Mouse (Mus musculus) gastrocnemius, postnatal 14 days (tissue): Measurements from ENCODE around the gene Defa25. TPM values are rescaled to one million over a fixed set of nuclear protein-coding genes. Genes with fewer than 3 reads are reported as not detected.
"Not testable (repeated sequence)": the region's sequence is repeated elsewhere in the genome, so short reads cannot be mapped to it uniquely, and the experiment has no call there.

Experiments used
- DNase-seq: peaks from one replicate; pipeline ENCODE4 v3.0.0; 2021; ENCODE audit warnings: mixed read lengths
- intact Hi-C: fragments of 180-260 bp; cut with DNase I; formaldehyde crosslinking; loops from one replicate; pipeline ENCODE4 v1.15.1; 2025; ENCODE audit warnings: low total_unique reads
- long read RNA-seq, 2 experiments: library from polyadenylated mRNA; stranded (forward); transcript quantifications; one replicate each; pipeline ENCODE4 v2.0.0; 2021
- total RNA-seq, 2 experiments: library from RNA; stranded (reverse); gene quantifications; 2 replicates each; pipeline ENCODE4 v1.2.3; 2021

Gene Defa25
- not detected for total RNA-seq
- long read RNA-seq, experiment 1, result 0 reads
- long read RNA-seq, experiment 2, result 0 reads

DNA sequence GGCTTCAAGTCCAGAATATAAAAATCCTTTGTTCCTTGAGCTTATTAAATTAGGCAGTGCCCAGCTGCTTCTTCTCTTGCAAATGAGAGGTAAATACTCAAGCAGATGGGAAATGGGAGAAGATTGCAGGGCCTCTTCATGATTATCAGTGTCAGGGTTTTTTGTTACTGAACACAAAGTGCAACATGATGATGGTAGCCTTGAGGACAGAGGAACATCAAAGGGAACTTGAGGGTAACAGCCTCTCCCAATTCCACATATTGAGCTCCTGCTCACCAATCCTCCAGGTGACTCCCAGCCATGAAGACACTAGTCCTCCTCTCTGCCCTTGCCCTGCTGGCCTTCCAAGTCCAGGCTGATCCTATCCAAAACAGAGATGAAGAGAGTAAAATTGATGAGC lies at the start of gene Defa25:
Gene Defa25 (plus strand): TSS at position 301 of the 400 bp plus-strand sequence.
- intact Hi-C loops, DNase-seq: not testable (repeated sequence)

- DNase-seq, intact Hi-C loops: not testable (repeated sequence)
Measured at GRCm38 (mm10) chr8:21054747-21055146, 29.5 kb upstream of the Defa25 start, which contains the start of gene Defa23. Gene Defa23 (plus strand): TSS chr8:21055047.

GRCm38 (mm10) chr8:21064738-21065137 lies 19.5 kb upstream of the Defa25 start, which contains the start of gene Defa35:
Gene Defa35 (plus strand): TSS chr8:21065038.
- intact Hi-C loops, DNase-seq: not testable (repeated sequence)

- DNase-seq, result no peak
- intact Hi-C loops, result no loop called here
Measured at GRCm38 (mm10) chr8:21093106-21093505, 8.9 kb downstream of the Defa25 start.

DNA sequence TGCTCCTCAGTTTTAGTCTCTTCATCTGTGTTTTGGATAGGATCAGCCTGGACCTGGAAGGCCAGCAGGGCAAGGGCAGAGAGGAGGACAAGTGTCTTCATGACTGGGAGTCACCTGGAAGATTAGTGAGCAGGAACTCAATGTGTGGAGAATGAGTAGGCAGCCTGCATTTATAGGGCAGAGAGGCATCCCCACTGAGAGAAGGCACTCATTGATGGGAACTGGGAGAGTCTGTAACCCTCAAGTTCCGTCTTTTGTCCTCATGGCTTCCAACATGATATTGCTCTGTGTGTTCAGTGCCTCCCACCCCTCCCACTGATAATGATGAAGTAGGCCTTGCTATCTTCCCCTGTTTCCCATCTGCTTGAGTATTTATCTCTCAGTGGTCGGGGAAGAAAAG lies 11.7 kb downstream of the Defa25 start, which contains the start of gene Gm14851:
Gene Gm14851 (minus strand): TSS at position 101 of the 400 bp plus-strand sequence.
- DNase-seq, intact Hi-C loops: not testable (repeated sequence)

- DNase-seq, intact Hi-C loops: not testable (repeated sequence)
Measured at GRCm38 (mm10) chr8:21134342-21134741, 50.1 kb downstream of the Defa25 start, which contains the start of gene Defa30. Gene Defa30 (plus strand): TSS chr8:21134642.

Other genes starting within 250 kb of the Defa25 start
- not detected for gene Defb33, start 191.8 kb upstream of the Defa25 start, total RNA-seq
- gene Gm15056, start 181.8 kb upstream of the Defa25 start, total RNA-seq, result not detected
- gene Gm6040, start 162.4 kb upstream of the Defa25 start, total RNA-seq, result not detected
- gene AY761185, start 139.7 kb upstream of the Defa25 start, total RNA-seq, result not detected
- not detected for gene Defa21, start 58.9 kb upstream of the Defa25 start, total RNA-seq
- gene Defa23, start 29.4 kb upstream of the Defa25 start, total RNA-seq, result not detected
- gene Defa35, start 19.4 kb upstream of the Defa25 start, total RNA-seq, result not detected
- not detected for gene Gm14851, start 11.6 kb downstream of the Defa25 start, total RNA-seq
- gene Defa30, start 50.2 kb downstream of the Defa25 start, total RNA-seq, result not detected
- not detected for gene Defa22, start 77.8 kb downstream of the Defa25 start, total RNA-seq
- gene Defa31, start 107.2 kb downstream of the Defa25 start, total RNA-seq, result not detected
- gene Gm15293, start 117.1 kb downstream of the Defa25 start, total RNA-seq, result not detected
- not detected for gene Gm15292, start 165.3 kb downstream of the Defa25 start, total RNA-seq
- gene Defa27, start 231.1 kb downstream of the Defa25 start, total RNA-seq, result not detected
- not detected for gene Defa29, start 242.6 kb downstream of the Defa25 start, total RNA-seq